Mouse (Mus musculus): ENCODE data around the gene Aff4.
"Not testable (repeated sequence)": the region's sequence is repeated elsewhere in the genome, so short reads cannot be mapped to it uniquely, and the experiment has no call there.

GRCm38 (mm10) chr11:53312823-53313222, 37.8 kb upstream of the Aff4 start:
- TF ChIP-seq CTCF, POLR2A (IDR thresholded peaks at IDR 0.05; ENCODE audit: extremely low read depth, insufficient read depth, low read length): not testable (repeated sequence)
